Mouse (Mus musculus) brain, embryonic 14.5 days (tissue): Measurements from ENCODE around the gene Foxj1.

Source experiments
- CTCF ChIP-seq: fragments of 200-500 bp; IDR thresholded peaks from 2 replicates; pipeline ENCODE4 v1.5.1; 2012; ENCODE audit warnings: inconsistent platforms, mild to moderate bottlenecking, moderate library complexity, borderline replicate concordance; ENCODE audit not compliant: insufficient read depth, insufficient read length; ENCODE audit errors: extremely low read depth
- POLR2A ChIP-seq: fragments of 200-500 bp; IDR thresholded peaks from 2 replicates; pipeline ENCODE4 v1.6.1; 2012; ENCODE audit warnings: mild to moderate bottlenecking, inconsistent platforms, borderline replicate concordance; ENCODE audit not compliant: poor library complexity, insufficient read depth, insufficient read length, severe bottlenecking; ENCODE audit errors: extremely low read depth

DNA sequence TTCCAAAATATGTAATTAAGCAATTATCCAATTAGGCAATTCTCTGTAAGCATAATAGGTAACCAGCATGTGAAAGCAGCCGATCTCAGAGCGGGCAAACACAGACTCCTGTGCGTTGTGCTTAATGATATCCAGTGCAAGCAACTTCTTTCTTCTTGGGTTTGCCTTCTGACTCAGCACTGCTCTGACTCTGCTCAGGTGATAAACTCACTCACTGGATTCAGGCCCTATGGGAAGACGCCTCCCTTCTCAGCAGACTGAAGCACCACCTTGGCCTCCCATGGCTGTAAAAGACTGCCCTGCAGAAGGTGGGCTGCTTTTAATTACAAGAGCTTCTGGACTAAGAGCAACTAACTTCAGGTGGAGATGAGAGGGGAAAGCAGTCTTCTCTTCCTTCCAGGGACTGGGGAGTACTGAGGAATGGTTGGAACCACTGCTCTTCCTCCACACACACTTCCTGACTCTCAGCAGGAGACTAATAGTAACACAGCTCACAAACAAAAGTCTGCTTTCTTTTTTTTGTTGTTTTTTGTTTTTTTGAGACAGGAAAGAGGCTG lies 36.8 kb upstream of the Foxj1 start:
- no peak for TF ChIP-seq CTCF
- no peak for TF ChIP-seq POLR2A
